Mouse (Mus musculus) spleen, adult 2 months (tissue): ENCODE data around the gene Adcy2.

Experiments
- CTCF ChIP-seq: fragments of 200-500 bp; IDR thresholded peaks from 2 replicates; pipeline ENCODE4 v1.5.1; 2011; ENCODE audit warnings: mild to moderate bottlenecking, inconsistent platforms; ENCODE audit not compliant: insufficient read depth, insufficient read length, insufficient replicate concordance; ENCODE audit errors: extremely low read depth
- POLR2A ChIP-seq: fragments of 200-500 bp; IDR thresholded peaks from 2 replicates; pipeline ENCODE4 v1.6.1; 2011; ENCODE audit warnings: low read depth, low read length, inconsistent platforms

DNA sequence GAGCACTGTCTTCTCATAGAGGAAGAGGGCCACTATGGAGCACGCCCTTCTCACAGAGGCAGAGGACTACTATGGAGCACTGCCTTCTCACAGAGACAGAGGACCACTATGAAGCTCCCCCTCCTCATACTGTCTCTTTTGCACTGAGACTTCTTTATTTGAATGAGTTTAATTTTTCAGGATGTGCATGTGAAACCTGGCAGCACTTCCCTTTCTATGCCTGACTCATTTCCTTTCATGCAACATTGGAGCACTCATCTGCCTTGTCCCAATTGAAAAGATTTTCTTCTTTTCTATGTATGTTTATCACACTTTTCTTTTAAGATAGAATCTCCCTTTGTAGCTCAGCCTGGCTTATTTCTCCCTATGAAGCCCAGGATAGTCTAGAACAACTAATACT is 96.6 kb downstream of the Adcy2 start:
- no peak for TF ChIP-seq CTCF
- no peak for TF ChIP-seq POLR2A
